Mouse (Mus musculus): ENCODE data around the gene Olfr976. TPM values are rescaled to one million over a fixed set of nuclear protein-coding genes. Genes with fewer than 3 reads are reported as not detected.
"Not testable (repeated sequence)": the region's sequence is repeated elsewhere in the genome, so short reads cannot be mapped to it uniquely, and the experiment has no call there.

Olfr976 gene
- polyA plus RNA-seq (2015; fragmentation: Nextera tagmentation; extraction: Ambion mirVana) = not detected in 2 replicates

DNA sequence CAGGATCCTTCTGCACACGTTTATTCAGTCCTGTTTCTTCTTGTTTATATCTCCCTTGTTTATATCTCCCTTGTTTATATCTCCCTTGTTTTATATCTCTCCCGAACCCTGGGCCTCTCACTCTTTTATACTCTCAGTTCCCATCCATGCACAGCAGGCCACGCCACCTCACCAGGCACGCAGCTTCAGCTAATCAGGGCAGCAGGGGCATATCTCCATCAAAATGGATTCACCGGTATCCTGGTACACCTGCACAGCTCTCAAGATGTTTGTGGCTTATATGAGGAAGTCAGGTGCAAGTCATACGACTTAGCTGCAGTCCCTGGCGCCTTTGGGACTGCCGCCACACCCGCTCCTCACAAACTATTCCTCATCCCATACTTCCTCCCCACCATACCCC, at the start of gene Olfr976:
Olfr976 (minus strand) TSS at position 101 of the 400 bp plus-strand sequence.
- H3K27me3 ChIP-seq (replicated peaks); H3K4me2 ChIP-seq (replicated peaks); H3K27ac ChIP-seq; H3K36me3 ChIP-seq; H3K9ac ChIP-seq; H3K9me3 ChIP-seq; H3K4me3 ChIP-seq (replicated peaks); H3K4me1 ChIP-seq (replicated peaks); ATAC-seq: not testable (repeated sequence)
- 80% methylated on average over 8 of the region's 9 CpGs for WGBS

DNA sequence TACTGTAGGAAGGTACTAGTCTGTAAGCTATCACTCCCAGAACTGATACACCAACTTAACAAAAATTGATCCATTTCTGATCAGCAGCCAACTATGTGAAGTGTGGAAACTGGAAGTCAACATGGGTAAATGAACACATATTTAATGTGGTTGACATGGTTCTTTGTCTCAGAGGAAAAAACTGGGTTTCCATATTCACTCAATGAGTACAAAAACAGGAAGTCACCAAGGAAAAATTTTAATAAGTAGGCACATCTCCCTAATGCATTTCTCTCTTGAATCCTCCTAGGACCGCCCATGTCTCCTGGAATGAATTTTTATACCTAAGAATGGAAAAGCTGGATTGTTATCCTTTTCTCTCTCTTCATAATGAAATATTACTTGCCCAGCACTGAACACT, 48.5 kb upstream of the Olfr976 start, which contains the start of gene Olfr980:
Olfr980 (minus strand) TSS at position 101 of the 400 bp plus-strand sequence.
- Histone ChIP-seq H3K4me2 (replicated peaks) (no peak within 1 kb of the TSS), H3K27me3 (replicated peaks) (no peaks in the 10 kb centered on the region), H3K4me1 (replicated peaks) (no peaks in the 10 kb centered on the region), H3K9me3 (no peaks in the 10 kb centered on the region), H3K27ac (no peak within 1 kb of the TSS), H3K36me3 (no peaks in the 10 kb centered on the region), H3K9ac (no peak within 1 kb of the TSS), H3K4me3 (replicated peaks) (no peak within 1 kb of the TSS)
- ATAC-seq = no peak
- WGBS = 89% methylated on average over 1 of the region's 1 CpGs

DNA sequence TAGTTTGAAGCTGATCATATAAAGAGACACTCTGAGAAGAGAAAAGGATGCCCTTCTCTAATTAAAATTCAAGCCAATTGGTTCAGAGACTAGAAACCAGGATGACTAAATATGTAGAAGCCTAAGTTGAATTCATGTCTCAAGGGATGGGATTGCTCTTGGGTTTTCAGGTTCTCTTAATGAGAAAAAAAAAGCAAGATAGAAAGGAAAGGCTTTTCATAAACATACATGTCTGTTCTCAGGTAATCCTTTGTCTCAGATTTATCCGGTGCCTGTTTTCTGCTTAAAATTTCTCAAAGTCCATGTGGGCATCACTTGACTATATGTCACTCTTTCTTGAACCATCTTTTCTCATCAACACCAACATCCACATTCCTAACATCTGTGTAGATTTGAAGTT, 42.4 kb upstream of the Olfr976 start, which contains the start of gene Olfr979:
Olfr979 (minus strand) TSS at position 101 of the 400 bp plus-strand sequence.
- WGBS = 97% methylated on average over 1 of the region's 1 CpGs
- H3K36me3 ChIP-seq = no peaks in the 10 kb centered on the region
- no peaks in the 10 kb centered on the region for H3K27me3 ChIP-seq (replicated peaks)
- H3K9ac ChIP-seq = no peak within 1 kb of the TSS
- no peaks in the 10 kb centered on the region for H3K9me3 ChIP-seq
- H3K4me2 ChIP-seq (replicated peaks) = no peak within 1 kb of the TSS
- no peaks in the 10 kb centered on the region for H3K4me1 ChIP-seq (replicated peaks)
- no peak within 1 kb of the TSS for H3K4me3 ChIP-seq (replicated peaks)
- no peak for ATAC-seq
- H3K27ac ChIP-seq = no peak within 1 kb of the TSS

- Histone ChIP-seq H3K4me2 (replicated peaks) (no peak within 1 kb of the TSS), H3K4me3 (replicated peaks) (no peak within 1 kb of the TSS), H3K27me3 (replicated peaks) (no peaks in the 10 kb centered on the region), H3K27ac (no peak within 1 kb of the TSS), H3K9ac (no peak within 1 kb of the TSS), H3K36me3 (no peaks in the 10 kb centered on the region), H3K9me3 (no peaks in the 10 kb centered on the region), H3K4me1 (replicated peaks) (no peaks in the 10 kb centered on the region)
- 84% methylated on average over 2 of the region's 2 CpGs for WGBS
- ATAC-seq = no peak
Measured at GRCm38 (mm10) chr9:39991813-39992212, 30.9 kb upstream of the Olfr976 start, which contains the start of gene Olfr978. Gene Olfr978, plus strand, starts transcription at chr9:39992113.

DNA sequence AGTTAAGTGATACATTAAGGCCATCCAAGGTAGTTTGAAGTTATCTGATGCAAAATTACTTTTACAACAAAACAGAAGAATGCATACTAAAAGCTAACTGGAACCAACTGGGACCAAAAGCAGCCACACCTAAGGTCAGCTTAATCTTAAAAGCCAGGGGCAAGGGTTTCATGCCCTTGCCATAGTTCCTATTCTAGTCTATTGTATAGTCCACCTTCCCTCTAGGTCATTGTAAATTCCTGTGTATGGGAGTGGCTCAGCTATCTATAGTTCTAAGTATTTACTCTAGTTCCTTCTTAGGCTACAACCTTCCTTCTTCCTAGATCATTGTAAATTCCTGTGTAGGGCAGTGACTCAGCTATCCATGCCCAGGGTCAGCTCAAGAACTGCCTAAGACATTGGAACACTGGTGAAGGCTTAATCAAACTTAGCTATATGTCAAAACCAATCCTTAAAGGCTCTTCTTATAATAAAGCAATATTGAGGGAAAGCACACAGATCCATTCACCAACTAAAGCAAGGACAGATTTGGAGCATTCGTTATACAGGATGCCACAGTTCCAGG, 15.7 kb upstream of the Olfr976 start:
- not testable (repeated sequence) for H3K9ac ChIP-seq; H3K4me2 ChIP-seq (replicated peaks); H3K9me3 ChIP-seq; H3K4me1 ChIP-seq (replicated peaks); H3K27ac ChIP-seq; H3K4me3 ChIP-seq (replicated peaks); H3K36me3 ChIP-seq; H3K27me3 ChIP-seq (replicated peaks); ATAC-seq
- WGBS = 80% methylated on average over 1 of the region's 1 CpGs

GRCm38 (mm10) chr9:39951946-39952345, 9.0 kb downstream of the Olfr976 start, which contains the start of gene Olfr975:
Gene Olfr975, minus strand, starts transcription at chr9:39952046.
- H3K4me2 ChIP-seq (replicated peaks) = no peak within 1 kb of the TSS
- H3K27me3 ChIP-seq (replicated peaks) = no peaks in the 10 kb centered on the region
- H3K36me3 ChIP-seq = no peaks in the 10 kb centered on the region
- H3K4me1 ChIP-seq (replicated peaks) = no peaks in the 10 kb centered on the region
- no peaks in the 10 kb centered on the region for H3K9me3 ChIP-seq
- no peak for ATAC-seq
- no peak within 1 kb of the TSS for H3K27ac ChIP-seq
- 50% methylated on average over 1 of the region's 1 CpGs for WGBS
- H3K4me3 ChIP-seq (replicated peaks) = no peak within 1 kb of the TSS
- H3K9ac ChIP-seq = no peak within 1 kb of the TSS

- Histone ChIP-seq H3K4me3 (replicated peaks) (no peak within 1 kb of the TSS), H3K9ac (no peak within 1 kb of the TSS), H3K4me2 (replicated peaks) (no peak within 1 kb of the TSS), H3K27me3 (replicated peaks) (no peaks in the 10 kb centered on the region), H3K9me3 (no peaks in the 10 kb centered on the region), H3K27ac (no peak within 1 kb of the TSS), H3K4me1 (replicated peaks) (no peaks in the 10 kb centered on the region), H3K36me3 (no peaks in the 10 kb centered on the region)
- no peak for ATAC-seq
- WGBS = 84% methylated on average over 1 of the region's 1 CpGs
Measured at GRCm38 (mm10) chr9:39937201-39937600, 23.7 kb downstream of the Olfr976 start, which contains the start of gene Olfr974. Gene Olfr974, plus strand, starts transcription at chr9:39937501.

GRCm38 (mm10) chr9:39928837-39929236, 32.1 kb downstream of the Olfr976 start:
- H3K4me2 ChIP-seq (replicated peaks); H3K27ac ChIP-seq: not testable (repeated sequence)
- WGBS = 65% methylated on average over 1 of the region's 1 CpGs

DNA sequence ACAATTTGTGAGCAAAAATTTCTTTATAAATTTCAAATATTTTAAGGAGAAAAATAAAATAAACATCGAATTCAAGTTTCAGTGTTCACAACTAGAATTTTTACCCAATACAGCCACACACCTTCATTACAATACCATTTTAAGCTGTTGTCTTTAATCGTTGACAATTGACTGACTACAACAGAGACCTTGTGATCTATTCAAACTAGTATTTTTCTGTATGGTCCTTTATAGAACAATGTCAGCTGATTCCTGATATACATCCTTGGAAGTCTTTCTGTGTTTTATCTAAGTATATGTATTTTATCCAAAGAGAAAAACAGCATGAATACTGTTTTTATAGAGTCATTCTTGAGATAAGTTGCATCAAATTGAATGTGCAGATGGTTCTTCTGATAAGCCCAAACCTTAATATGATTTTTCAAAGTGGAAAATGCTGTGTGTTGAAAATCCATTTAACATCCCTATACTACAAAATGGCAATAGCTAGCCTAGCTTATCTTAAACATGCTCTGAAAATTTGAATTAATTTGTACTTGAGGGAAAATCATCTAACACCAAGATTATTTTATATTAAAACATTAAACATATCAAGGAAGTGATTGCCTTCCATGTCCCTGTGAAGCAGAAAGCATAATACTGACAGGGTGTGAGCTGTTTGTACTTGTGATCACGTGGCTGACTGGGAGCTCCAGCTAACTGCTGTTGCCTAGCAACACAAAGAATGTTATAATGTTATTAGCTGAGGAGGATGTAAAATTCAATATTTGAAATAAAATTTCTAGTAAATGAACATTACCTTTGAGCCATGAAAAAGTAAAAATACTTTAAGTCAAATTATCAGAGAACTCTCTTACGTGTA, 32.7 kb downstream of the Olfr976 start:
- WGBS = no CpG with 5 or more reads among the region's 4 CpGs
- not testable (repeated sequence) for H3K4me3 ChIP-seq (replicated peaks); H3K9me3 ChIP-seq; ATAC-seq; H3K4me1 ChIP-seq (replicated peaks); H3K36me3 ChIP-seq; H3K27me3 ChIP-seq (replicated peaks); H3K27ac ChIP-seq; H3K9ac ChIP-seq; H3K4me2 ChIP-seq (replicated peaks)

More at GRCm38 (mm10) chr9:39928837-39929236, 32.1 kb downstream of the Olfr976 start:
- H3K4me1 ChIP-seq (replicated peaks); ATAC-seq; H3K4me3 ChIP-seq (replicated peaks); H3K36me3 ChIP-seq; H3K9me3 ChIP-seq; H3K27me3 ChIP-seq (replicated peaks); H3K9ac ChIP-seq: not testable (repeated sequence)

DNA sequence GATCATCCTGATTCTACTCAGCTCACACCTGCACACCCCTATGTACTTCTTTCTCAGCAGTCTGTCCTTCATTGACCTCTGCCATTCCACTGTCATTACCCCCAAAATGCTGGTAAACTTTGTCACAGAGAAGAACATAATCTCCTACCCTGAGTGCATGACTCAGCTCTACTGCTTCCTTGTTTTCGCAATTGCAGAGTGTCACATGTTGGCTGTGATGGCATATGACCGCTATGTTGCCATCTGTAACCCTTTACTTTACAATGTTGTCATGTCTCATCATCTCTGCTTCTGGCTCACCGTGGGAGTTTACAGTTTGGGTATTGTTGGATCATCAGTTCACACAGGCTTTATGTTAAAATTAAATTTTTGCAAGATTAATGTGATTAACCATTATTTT, 51.0 kb downstream of the Olfr976 start:
- no peaks in the 10 kb centered on the region for H3K36me3 ChIP-seq
- H3K4me1 ChIP-seq (replicated peaks) = no peaks in the 10 kb centered on the region
- 82% methylated on average over 3 of the region's 3 CpGs for WGBS
- H3K27me3 ChIP-seq (replicated peaks) = no peaks in the 10 kb centered on the region
- H3K4me2 ChIP-seq (replicated peaks) = no peak overlapping the region
- no peak overlapping the region for H3K4me3 ChIP-seq (replicated peaks)
- no peak overlapping the region for H3K9ac ChIP-seq
- no peaks in the 10 kb centered on the region for H3K9me3 ChIP-seq
- H3K27ac ChIP-seq = no peak overlapping the region
- ATAC-seq = no peak

DNA sequence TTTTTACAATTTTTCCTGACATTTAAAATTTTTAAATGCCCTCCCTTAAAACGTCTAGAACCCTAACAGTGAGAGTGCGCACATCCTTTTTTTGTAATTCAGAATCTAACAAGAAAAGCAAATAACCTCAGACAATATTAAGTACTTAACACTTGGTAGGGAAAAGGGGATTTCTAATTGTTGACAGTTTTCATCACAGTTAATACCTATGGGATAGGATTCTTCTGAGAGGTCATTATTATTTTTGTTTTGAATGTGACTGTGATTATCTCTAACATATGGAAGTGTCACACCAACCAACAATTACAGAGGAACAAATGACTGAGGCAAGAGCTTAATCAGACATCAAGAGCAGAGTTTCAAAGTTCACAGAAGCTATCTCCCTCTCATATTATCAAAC, 53.9 kb downstream of the Olfr976 start, which contains the start of gene Olfr229:
Olfr229 (plus strand) TSS at position 301 of the 400 bp plus-strand sequence.
- Histone ChIP-seq H3K27ac (no peak within 1 kb of the TSS), H3K27me3 (replicated peaks) (no peaks in the 10 kb centered on the region), H3K9me3 (no peaks in the 10 kb centered on the region), H3K4me1 (replicated peaks) (no peaks in the 10 kb centered on the region), H3K36me3 (no peaks in the 10 kb centered on the region), H3K4me2 (replicated peaks) (no peak within 1 kb of the TSS), H3K4me3 (replicated peaks) (no peak within 1 kb of the TSS), H3K9ac (no peak within 1 kb of the TSS)
- WGBS = 65% methylated on average over 2 of the region's 2 CpGs
- ATAC-seq = no peak

DNA sequence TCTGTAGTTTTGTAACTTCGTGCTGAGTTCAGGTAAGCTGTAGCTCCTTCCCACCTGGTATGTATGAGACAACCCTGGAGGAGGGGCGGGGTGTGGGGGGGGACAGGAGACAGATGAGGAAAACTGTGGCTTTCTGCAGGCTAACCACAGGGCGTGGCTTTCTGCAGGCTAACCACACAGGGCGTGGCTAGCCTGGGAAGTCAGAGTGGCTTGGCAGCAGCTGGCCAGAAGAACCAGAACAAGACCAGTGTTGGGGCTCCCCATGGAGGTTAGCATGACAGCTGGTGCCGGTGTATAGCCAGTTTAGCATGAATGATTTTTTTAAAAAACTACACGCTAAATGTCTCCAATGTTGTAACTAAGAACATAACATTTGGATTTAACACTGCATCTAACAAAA, 55.8 kb downstream of the Olfr976 start:
- H3K4me1 ChIP-seq (replicated peaks) = no peaks in the 10 kb centered on the region
- no peaks in the 10 kb centered on the region for H3K27me3 ChIP-seq (replicated peaks)
- H3K27ac ChIP-seq = no peak overlapping the region
- no peaks in the 10 kb centered on the region for H3K36me3 ChIP-seq
- peak; percentile 36; the same call in 1 of the 2 replicates for ATAC-seq
- H3K9ac ChIP-seq = no peak overlapping the region
- H3K4me2 ChIP-seq (replicated peaks) = no peak overlapping the region
- WGBS = 73% methylated on average over 6 of the region's 6 CpGs
- no peak overlapping the region for H3K4me3 ChIP-seq (replicated peaks)
- H3K9me3 ChIP-seq = no peaks in the 10 kb centered on the region

Measured in intestine, embryonic 15.5 days (tissue).